Comparison of ENCODE assay signal across 22 mouse cellular contexts in genomic region chr17:29060946-29061345, GRCm38 (mm10). TPM values are rescaled to one million over a fixed set of nuclear protein-coding genes. Genes with fewer than 3 reads are reported as not detected.
DNase-seq lines count a peak whose midpoint lies in the region; ATAC-seq and TF ChIP-seq lines count a peak whose summit lies in the region.
"Had no signal": no experiment of that assay in that cellular context is flagged by ENCODE, and none has a peak within 500 bp of the region (broad histone marks: within the 10 kb centered on the region; RNA-seq: fewer than 3 reads in every experiment).

No protein-coding gene starts in this region.

- no peaks in the 10 kb centered on the region for H3K36me3 ChIP-seq in liver, adult 2 months (ENCODE audit: control insufficient read depth, insufficient read depth, low read length)
- no peaks in the 10 kb centered on the region for H3K36me3 ChIP-seq in liver, postnatal 0 days (replicated peaks; ENCODE audit: insufficient read depth, low read length)
- peaks cover 12% of the 10 kb centered on the region; the same call in 1 of the 2 replicates for H3K36me3 ChIP-seq in E14TG2a.4 (ENCODE audit: insufficient read depth, low read length)
- H3K36me3 ChIP-seq: embryonic facial prominence, embryonic 10.5 days; heart, embryonic 13.5 days; hindbrain, embryonic 12.5 days had no signal

- WGBS in liver, adult 2 months, result 47% methylated on average over 9 of the region's 9 CpGs
- 71% methylated on average over 9 of the region's 9 CpGs for WGBS in liver, postnatal 0 days (ENCODE audit: insufficient replicate concordance)

- H3K9ac ChIP-seq in liver, adult 2 months (ENCODE audit: low read depth, low read length), result no peak overlapping the region
- no peak overlapping the region for H3K9ac ChIP-seq in liver, postnatal 0 days (replicated peaks)
- H3K9ac ChIP-seq: forebrain, embryonic 13.5 days; heart, embryonic 13.5 days; hindbrain, embryonic 12.5 days had no signal

- TF ChIP-seq CTCF in liver, adult 2 months (IDR thresholded peaks at IDR 0.05; ENCODE audit: low read depth, low read length), result no peak
- TF ChIP-seq CTCF in liver, postnatal 0 days (IDR thresholded peaks at IDR 0.05; ENCODE audit: low read depth), result no peak
- TF ChIP-seq CTCF in E14TG2a.4 (conservative IDR thresholded peaks at IDR 0.05; ENCODE audit: low read length), result no peak

- H3K4me3 ChIP-seq in liver, adult 2 months (ENCODE audit: insufficient read depth, low read depth, low read length), result no peak overlapping the region
- H3K4me3 ChIP-seq in liver, postnatal 0 days (ENCODE audit: low read depth, low read length), result no peak overlapping the region
- peak overlapping the region; percentile 39 for H3K4me3 ChIP-seq in E14TG2a.4 (replicated peaks; ENCODE audit: low read length)
- H3K4me3 ChIP-seq: embryonic facial prominence, embryonic 10.5 days; forebrain, embryonic 13.5 days; gastrocnemius, adult 2 months; heart, embryonic 13.5 days; hindbrain, embryonic 12.5 days had no signal

- no peak overlapping the region for H3K4me2 ChIP-seq in liver, postnatal 0 days (ENCODE audit: low read depth, low read length)
- H3K4me2 ChIP-seq: forebrain, embryonic 13.5 days; heart, embryonic 13.5 days; hindbrain, embryonic 12.5 days had no signal

- TF ChIP-seq EP300 in liver, postnatal 0 days (IDR thresholded peaks at IDR 0.05; ENCODE audit: low read depth), result no peak

- no peak for TF ChIP-seq POLR2A in liver, adult 2 months (IDR thresholded peaks at IDR 0.05; ENCODE audit: extremely low read depth, insufficient read depth, low read length)

- no peak overlapping the region for H3K27ac ChIP-seq in liver, adult 2 months (replicated peaks; ENCODE audit: insufficient read depth, low read depth, low read length)
- H3K27ac ChIP-seq in liver, postnatal 0 days (ENCODE audit: low read depth), result no peak overlapping the region
- H3K27ac ChIP-seq: embryonic facial prominence, embryonic 10.5 days; forebrain, embryonic 13.5 days; hindbrain, embryonic 12.5 days had no signal

- H3K4me1 ChIP-seq in liver, adult 2 months (ENCODE audit: control insufficient read depth, insufficient read depth, low read length), result peaks cover 27% of the 10 kb centered on the region
- peaks cover 28% of the 10 kb centered on the region for H3K4me1 ChIP-seq in liver, postnatal 0 days (ENCODE audit: insufficient read depth)
- peaks cover 99% of the 10 kb centered on the region for H3K4me1 ChIP-seq in E14TG2a.4 (replicated peaks; ENCODE audit: low read depth, low read length)

- ATAC-seq in liver, postnatal 0 days, result no peak
- ATAC-seq: forebrain, embryonic 13.5 days; hindbrain, embryonic 16.5 days; inflammation-experienced regulatory T-cells, adult 6 months; intestine, postnatal 0 days had no signal

- H3K79me2 ChIP-seq in liver, adult 2 months (ENCODE audit: control insufficient read depth, insufficient read depth, low read length), result no peaks in the 10 kb centered on the region

- no peaks in the 10 kb centered on the region for H3K9me3 ChIP-seq in liver, postnatal 0 days (ENCODE audit: low read length)
- no peaks in the 10 kb centered on the region for H3K9me3 ChIP-seq in E14TG2a.4 (ENCODE audit: low read length)
- H3K9me3 ChIP-seq: embryonic facial prominence, embryonic 10.5 days; forebrain, embryonic 13.5 days; G1E; heart, embryonic 13.5 days; hindbrain, embryonic 12.5 days had no signal

- no peaks in the 10 kb centered on the region for H3K27me3 ChIP-seq in liver, adult 2 months (ENCODE audit: control insufficient read depth, insufficient read depth, low read length)
- H3K27me3 ChIP-seq in liver, postnatal 0 days (ENCODE audit: insufficient read depth, low read length), result no peaks in the 10 kb centered on the region
- H3K27me3 ChIP-seq in E14TG2a.4 (ENCODE audit: insufficient read depth, low read length), result no peaks in the 10 kb centered on the region
- H3K27me3 ChIP-seq: forebrain, embryonic 13.5 days; heart, embryonic 13.5 days; hindbrain, embryonic 12.5 days had no signal

- peak; percentile 62 for DNase-seq in adrenal gland, postnatal 14 days
- no peak for DNase-seq in adrenal gland, adult 8-10 months
- peak; percentile 56 for DNase-seq in liver, adult 2 months (ENCODE audit: extremely low read depth, low read depth, low spot score)
- no peak for DNase-seq in liver, postnatal 0 days
- DNase-seq in R1 (ENCODE audit: low read depth, low spot score), result peak; percentile 46
- DNase-seq in urinary bladder, adult 2 months (ENCODE audit: low spot score), result no peak
- no peak for DNase-seq in urinary bladder, adult 18-20 months (ENCODE audit: low spot score in 2 of 2)
- DNase-seq: cerebellum, adult 2 months; cerebellum, postnatal 10 days; gastrocnemius, adult 2 months; gastrocnemius, postnatal 36 days; heart, postnatal 10 days; heart, postnatal 4 days had no signal

RNA-seq across cellular contexts. Expression of gene Srsf3, which starts 28.5 kb away (rescaled TPM):
- total RNA-seq in adrenal gland, postnatal 14 days (2021), result 167 and 224 TPM in 2 replicates
- total RNA-seq in adrenal gland, adult 8-10 months (2022), result 100 to 1,000 TPM in 3 of 4 experiments, 10 to 100 TPM in 1; 89.9 to 176 (median 144) TPM
- 41.4 and 47.3 TPM in 2 replicates for total RNA-seq in liver, adult 2 months (2014; rRNA removed)
- 26.6 and 40.1 TPM in 2 replicates for polyA plus RNA-seq in liver, adult 2 months (2012; rRNA removed)
- polyA plus RNA-seq in liver, postnatal 0 days (2015; fragmentation: Nextera tagmentation; extraction: Ambion mirVana), result 163 and 166 TPM in 2 replicates
- 139 and 169 TPM in 2 replicates for polyA plus RNA-seq in urinary bladder, adult 2 months (2012; rRNA removed)

RNA-seq across cellular contexts. Expression of gene Cdkn1a, which starts 29.8 kb away (rescaled TPM):
- total RNA-seq in adrenal gland, postnatal 14 days (2021), result 126 and 202 TPM in 2 replicates
- 10 to 100 TPM; 17.3 to 29.4 (median 24.6) TPM for total RNA-seq in adrenal gland, adult 8-10 months (2022)
- total RNA-seq in liver, adult 2 months (2014; rRNA removed), result 0.37 and 0.60 TPM in 2 replicates
- polyA plus RNA-seq in liver, adult 2 months (2012; rRNA removed), result 6.9 and 9.3 TPM in 2 replicates
- 42.4 and 58.1 TPM in 2 replicates for polyA plus RNA-seq in liver, postnatal 0 days (2015; fragmentation: Nextera tagmentation; extraction: Ambion mirVana)
- polyA plus RNA-seq in urinary bladder, adult 2 months (2012; rRNA removed), result 39.8 and 42.3 TPM in 2 replicates

RNA-seq across cellular contexts. Expression of gene Rab44, which starts 53.0 kb away (rescaled TPM):
- 0.33 and 0.38 TPM in 2 replicates for total RNA-seq in adrenal gland, postnatal 14 days (2021)
- under 1 TPM; 0.15 to 0.87 (median 0.39) TPM for total RNA-seq in adrenal gland, adult 8-10 months (2022)
- 0.07 TPM in 1 of 2 replicates, not detected in the other for total RNA-seq in liver, adult 2 months (2014; rRNA removed)
- 0.15 TPM in 1 of 2 replicates, not detected in the other for polyA plus RNA-seq in liver, adult 2 months (2012; rRNA removed)
- 5.4 and 6.3 TPM in 2 replicates for polyA plus RNA-seq in liver, postnatal 0 days (2015; fragmentation: Nextera tagmentation; extraction: Ambion mirVana)
- 1.5 and 1.9 TPM in 2 replicates for polyA plus RNA-seq in urinary bladder, adult 2 months (2012; rRNA removed)
- polyA plus RNA-seq: forebrain, embryonic 13.5 days; inflammation-experienced regulatory T-cells, adult 6 months had no signal

RNA-seq across cellular contexts. Expression of gene Stk38, which starts 53.2 kb away (rescaled TPM):
- total RNA-seq in adrenal gland, postnatal 14 days (2021), result 55.0 and 73.5 TPM in 2 replicates
- total RNA-seq in adrenal gland, adult 8-10 months (2022), result 10 to 100 TPM; 57.3 to 84.7 (median 68.7) TPM
- total RNA-seq in liver, adult 2 months (2014; rRNA removed), result 45.8 and 52.2 TPM in 2 replicates
- polyA plus RNA-seq in liver, adult 2 months (2012; rRNA removed), result 52.0 and 54.4 TPM in 2 replicates
- polyA plus RNA-seq in liver, postnatal 0 days (2015; fragmentation: Nextera tagmentation; extraction: Ambion mirVana), result 32.6 and 34.5 TPM in 2 replicates
- 81.3 and 97.5 TPM in 2 replicates for polyA plus RNA-seq in urinary bladder, adult 2 months (2012; rRNA removed)

Comparison
In these comparisons a context has a peak if more than half of its experiments do, and no peak if none do; other contexts are left out.
1. DNase-seq: peak in adrenal gland, postnatal 14 days (single experiment), liver, adult 2 months (single experiment) and R1 (single experiment); none in adrenal gland, adult 8-10 months (single experiment), liver, postnatal 0 days (single experiment), urinary bladder, adult 2 months (single experiment) and urinary bladder, adult 18-20 months (0 of 2).
2. RNA of gene Cdkn1a, which starts 29.8 kb away (total RNA-seq): 126 to 202 TPM in adrenal gland, postnatal 14 days and 17.3 to 29.4 TPM in adrenal gland, adult 8-10 months; 0.37 to 0.60 TPM in liver, adult 2 months; every median in the first group is over 10 times any median in the second.